Mouse (Mus musculus): Measurements from ENCODE around the gene D8Ertd738e.

DNA sequence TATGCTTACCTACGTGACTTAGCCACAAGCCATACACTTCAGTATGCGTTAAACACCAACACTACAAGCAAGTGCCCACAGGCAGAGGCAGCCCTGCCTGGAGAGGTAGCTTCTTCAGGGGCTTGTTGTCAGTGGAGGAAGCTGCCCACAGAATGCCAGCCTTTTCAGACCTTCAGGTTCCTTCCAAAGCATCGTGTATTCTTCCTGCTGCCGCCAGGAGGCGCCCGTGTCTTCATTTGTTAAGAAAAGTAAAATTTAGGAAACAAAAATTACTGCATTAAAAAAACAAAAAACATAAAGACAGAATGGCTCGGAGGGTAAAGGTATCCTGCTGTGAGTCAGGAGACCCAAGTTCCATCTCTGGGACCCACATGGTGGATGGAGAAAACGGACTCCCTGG lies 42.2 kb upstream of the D8Ertd738e start:
- TF ChIP-seq POLR2A (IDR thresholded peaks at IDR 0.05; ENCODE audit: control insufficient read depth, extremely low read depth, insufficient read depth, low read length, poor library complexity) (no peak), CTCF (IDR thresholded peaks at IDR 0.05; ENCODE audit: borderline replicate concordance, control insufficient read depth, extremely low read depth, insufficient read depth, low read length, poor library complexity) (peak; percentile 55; the same call in 1 of the 2 replicates)
